Mouse (Mus musculus) ES-E14 (cell line): ENCODE measurements at regions not wholly inside any gene's neighbourhood (a gene's known extent, or its start where the extent isn't known, plus 50 kb on each side); places are given as distances from the start of the nearest gene placed in this dataset.

Source experiments
- CHD2 ChIP-seq: IDR thresholded peaks from 2 replicates; pipeline ENCODE4 v1.6.1; 2014; ENCODE audit warnings: mild to moderate bottlenecking, low read depth, low read length, inconsistent platforms
- HCFC1 ChIP-seq: IDR thresholded peaks from 2 replicates; pipeline ENCODE4 v1.6.1; 2012; ENCODE audit warnings: low read length, inconsistent platforms, borderline replicate concordance; ENCODE audit not compliant: insufficient read depth
- MAFK ChIP-seq: IDR thresholded peaks from 2 replicates; pipeline ENCODE4 v1.6.1; 2014; ENCODE audit warnings: mild to moderate bottlenecking, low read depth, low read length, inconsistent platforms; ENCODE audit not compliant: insufficient read depth
- ZC3H11A ChIP-seq: IDR thresholded peaks from 2 replicates; pipeline ENCODE4 v1.6.1; 2012; ENCODE audit warnings: low read depth, mild to moderate bottlenecking, inconsistent platforms, low read length, borderline replicate concordance
- ZNF384 ChIP-seq: IDR thresholded peaks from 2 replicates; pipeline ENCODE4 v1.6.1; 2012; ENCODE audit warnings: low read depth, low read length, inconsistent platforms

DNA sequence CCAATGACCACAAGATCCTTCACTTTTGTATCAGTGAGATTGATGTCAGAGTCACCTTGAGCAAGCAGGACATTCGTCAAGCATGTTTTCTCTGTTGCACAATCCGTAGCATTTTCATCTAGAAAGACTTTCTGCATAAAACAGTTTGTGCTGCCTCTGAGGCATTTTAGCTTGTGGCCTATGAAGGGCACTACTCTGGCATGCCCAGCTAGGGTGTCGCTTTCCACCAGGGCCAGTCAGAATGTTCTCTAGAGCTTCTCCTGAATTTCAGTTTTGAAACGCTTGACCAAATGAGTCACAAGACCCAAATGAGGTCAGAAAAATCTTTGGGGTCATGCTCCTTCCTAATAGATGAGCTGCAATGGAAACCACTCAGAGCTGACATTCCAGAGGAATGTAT is 529.6 kb upstream of the Mctp2 start:
- TF ChIP-seq CHD2 (no peak), ZC3H11A (no peak), HCFC1 (no peak), MAFK (no peak), ZNF384 (no peak)
